Mouse (Mus musculus): ENCODE measurements around the gene Armh3. TPM values are rescaled to one million over a fixed set of nuclear protein-coding genes. Genes with fewer than 3 reads are reported as not detected.
A peak's percentile ranks its signal among the peaks of the same experiment; 100 is the strongest.

Armh3 gene
- total RNA-seq, 2 experiments from 2014 or later, result 25.6 to 27.1 TPM

GRCm38 (mm10) chr19:45795406-45795944 lies 202.8 kb downstream of the Armh3 start:
- intact Hi-C loops (cut with DNase I), result no loop called here
- no peak for DNase-seq

DNA sequence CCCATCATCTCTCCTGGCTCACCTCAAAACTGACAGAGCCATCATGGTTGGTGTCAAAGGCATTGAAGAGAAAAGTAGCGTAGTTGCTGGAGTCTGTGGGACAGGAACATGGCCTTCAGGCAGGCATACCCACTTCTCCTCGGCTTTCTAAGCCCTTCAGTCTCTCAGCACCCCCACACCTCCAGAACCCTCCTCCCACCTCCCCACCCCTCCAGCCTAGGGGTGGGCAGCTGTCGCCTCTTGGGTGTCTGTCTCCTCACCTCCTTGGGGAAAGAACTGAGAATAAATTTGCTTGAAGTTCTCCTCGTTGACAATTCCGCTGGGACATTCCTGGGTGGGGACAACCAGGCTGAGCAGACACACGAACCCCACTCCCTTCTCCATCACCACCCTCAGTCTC lies 203.6 kb downstream of the Armh3 start:
- intact Hi-C loops (cut with DNase I), result no loop called here

GRCm38 (mm10) chr19:45792404-45792803 lies 205.9 kb downstream of the Armh3 start:
- intact Hi-C loops (cut with DNase I), result no loop called here
- no peak for DNase-seq

More for the DNA sequence above, 203.6 kb downstream of the Armh3 start:
- DNase-seq, result no peak

GRCm38 (mm10) chr19:45789888-45790874 lies 208.1 kb downstream of the Armh3 start:
- DNase-seq, result no peak
- intact Hi-C loops (cut with DNase I), result no loop called here

DNA sequence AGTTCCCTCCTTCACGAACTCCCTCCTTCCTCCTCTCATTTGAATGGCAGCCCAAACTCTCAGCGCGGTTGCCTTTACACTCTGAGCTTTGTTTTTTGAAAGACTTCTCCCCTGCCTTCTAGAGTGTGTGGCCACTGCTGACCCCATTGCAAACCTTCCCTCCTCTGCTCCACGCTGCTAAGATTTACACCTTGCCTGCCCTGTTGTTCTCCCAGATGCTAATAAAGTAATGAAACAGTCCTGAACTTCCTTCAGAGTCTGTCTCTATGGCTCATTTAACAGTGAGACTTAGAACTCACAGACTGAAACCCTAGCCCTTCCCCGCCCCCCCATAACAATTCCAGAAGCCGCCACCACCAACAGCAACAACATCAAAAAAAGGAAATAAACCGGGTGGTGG lies 208.9 kb downstream of the Armh3 start:
- DNase-seq, result no peak
- intact Hi-C loops (cut with DNase I), result no loop called here

DNA sequence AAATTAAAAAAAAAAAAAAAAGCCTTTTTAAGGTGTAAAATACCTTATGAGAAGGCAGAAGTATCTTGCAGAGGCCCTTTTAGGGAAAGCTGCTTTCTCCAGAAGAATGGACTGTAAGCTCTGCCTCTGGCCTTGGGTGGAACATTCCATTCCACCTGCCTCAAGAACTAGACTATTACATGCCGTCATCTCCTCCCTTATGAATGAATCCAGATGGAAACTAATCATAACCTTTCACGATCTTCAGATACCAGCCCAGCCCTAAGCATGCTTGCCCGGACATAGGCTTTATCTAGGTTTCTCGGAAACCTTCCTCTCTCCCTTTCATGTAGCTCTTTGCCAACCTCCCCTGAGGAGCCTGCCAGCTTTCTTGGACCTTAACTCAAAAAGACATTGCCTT lies 210.0 kb downstream of the Armh3 start:
- intact Hi-C loops (cut with DNase I), result no loop called here
- no peak for DNase-seq

DNA sequence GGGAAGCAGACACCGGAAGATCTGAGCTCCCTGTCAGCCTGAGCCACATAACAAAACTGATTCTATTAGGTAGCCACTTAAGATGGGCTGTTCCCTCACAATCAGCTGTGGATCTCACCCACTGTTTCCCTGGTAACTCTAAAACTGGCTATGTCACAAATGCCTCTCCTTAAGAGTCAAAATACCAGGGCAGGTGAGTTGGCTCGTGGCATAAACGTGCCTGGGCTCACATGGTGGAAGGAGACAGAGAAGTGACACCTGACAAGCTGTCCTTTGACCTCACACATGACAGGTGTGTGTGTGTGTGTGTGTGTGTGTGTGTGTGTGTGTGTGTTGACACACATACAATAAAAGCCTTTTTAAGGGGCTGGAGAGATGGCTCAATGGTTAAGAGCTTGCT lies 210.8 kb downstream of the Armh3 start:
- DNase-seq, result no peak
- intact Hi-C loops (cut with DNase I), result no loop called here

- no peak for DNase-seq
- intact Hi-C loops (cut with DNase I), result no loop called here
Observed at GRCm38 (mm10) chr19:45785470-45785869, 212.8 kb downstream of the Armh3 start.

- DNase-seq, result no peak
- intact Hi-C loops (cut with DNase I), result no loop called here
Observed at GRCm38 (mm10) chr19:45783933-45784576, 214.2 kb downstream of the Armh3 start.

DNA sequence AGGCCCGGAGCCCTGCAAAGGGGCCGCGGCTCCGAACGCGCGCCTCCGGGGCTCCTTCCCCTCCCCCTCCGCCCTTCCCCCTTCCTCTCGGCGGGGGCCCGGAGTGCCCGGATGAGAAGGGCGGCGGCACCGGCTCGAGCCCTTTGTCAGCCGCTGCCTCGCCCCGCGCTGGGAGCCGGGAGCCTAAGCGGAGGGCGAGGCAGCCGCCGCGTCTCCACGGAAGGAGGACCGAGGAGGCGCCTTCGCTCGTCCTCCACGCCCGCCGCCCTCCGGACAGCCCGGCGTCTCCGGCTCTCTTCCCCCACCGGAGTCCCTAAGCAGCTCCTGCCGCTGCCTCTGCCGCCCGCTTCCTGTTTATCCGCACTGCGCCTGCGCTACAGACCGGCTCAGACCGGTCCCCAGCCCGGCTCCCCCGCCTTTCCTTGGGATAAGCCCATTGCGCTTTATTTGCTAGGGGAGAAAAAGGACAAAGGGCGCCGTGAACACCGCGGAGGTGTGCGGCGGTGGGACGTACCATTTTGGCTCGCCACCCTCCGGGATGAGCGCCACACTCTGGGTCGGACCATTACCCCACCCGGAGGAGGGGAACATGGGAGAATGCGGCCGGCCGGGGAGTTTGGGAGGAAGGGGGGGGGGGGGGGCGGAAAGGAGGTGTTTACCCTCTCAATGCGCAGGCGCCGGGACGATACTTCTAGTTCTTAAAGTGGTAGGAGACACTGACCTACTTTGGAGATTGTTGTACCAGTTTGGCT lies 214.9 kb downstream of the Armh3 start, which contains the start of gene Mgea5:
Gene Mgea5, minus strand, starts transcription at position 657 of the 752 bp plus-strand sequence.
- intact Hi-C loops (cut with DNase I), result no loop called here
- DNase-seq, result peak; percentile 99

DNA sequence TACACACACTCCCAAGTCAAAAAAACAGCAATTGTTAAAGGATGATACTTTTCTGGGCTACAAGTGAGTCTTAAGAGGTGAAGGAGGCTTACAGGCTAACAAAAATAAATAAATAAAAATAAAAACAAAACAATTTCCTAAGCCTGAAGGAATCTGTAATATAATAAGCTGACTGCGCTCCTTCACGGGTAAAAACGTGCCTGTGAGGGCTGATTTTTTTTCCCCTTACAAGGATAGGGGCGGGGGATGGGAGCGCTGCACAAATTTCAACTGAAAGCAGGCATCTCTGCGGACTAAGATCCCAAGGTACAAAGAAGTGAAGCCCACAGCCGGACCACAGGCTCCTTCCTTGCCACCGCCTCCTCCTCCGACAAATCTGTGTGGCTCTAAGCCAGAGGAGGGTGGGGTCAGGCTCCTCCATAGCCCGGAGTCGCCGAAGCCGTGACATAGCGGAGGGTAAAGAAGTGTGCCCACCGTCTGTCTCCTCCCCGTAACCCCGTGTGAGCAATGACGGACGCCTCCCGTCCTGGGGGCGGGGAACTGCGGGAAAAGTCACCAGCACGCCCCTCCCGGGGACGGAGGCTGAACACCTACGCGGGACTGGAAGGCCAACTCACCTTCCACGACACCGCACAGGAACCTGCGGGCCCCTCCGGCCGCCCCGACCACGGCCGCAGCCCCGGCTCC lies 215.8 kb downstream of the Armh3 start:
- intact Hi-C loops (cut with DNase I), result no loop called here
- peak; percentile 82 for DNase-seq

DNA sequence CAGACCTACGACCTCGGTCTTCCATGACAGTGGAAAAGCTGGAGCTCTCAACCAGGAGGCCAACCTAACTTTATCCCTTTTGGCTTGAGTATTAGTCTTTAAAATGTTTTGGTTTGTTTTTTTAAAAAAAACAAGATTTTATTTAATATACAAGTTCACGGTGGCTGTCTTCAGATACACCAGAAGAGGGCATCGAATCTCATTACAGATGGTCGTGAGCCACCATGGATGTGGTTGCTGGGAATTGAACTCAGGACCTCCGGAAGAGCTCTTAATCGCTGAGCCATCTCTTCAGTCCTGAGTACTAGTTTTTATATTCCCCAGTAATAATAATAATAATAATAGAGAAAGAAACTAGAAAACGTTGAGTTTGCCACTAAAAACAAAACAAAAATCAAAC lies 216.6 kb downstream of the Armh3 start:
- no peak for DNase-seq
- intact Hi-C loops (cut with DNase I), result no loop called here

GRCm38 (mm10) chr19:45780350-45780915 lies 217.9 kb downstream of the Armh3 start:
- intact Hi-C loops (cut with DNase I), result no loop called here
- DNase-seq, result no peak

GRCm38 (mm10) chr19:45775486-45775885 lies 222.8 kb downstream of the Armh3 start:
- intact Hi-C loops (cut with DNase I), result no loop called here
- DNase-seq, result no peak

DNA sequence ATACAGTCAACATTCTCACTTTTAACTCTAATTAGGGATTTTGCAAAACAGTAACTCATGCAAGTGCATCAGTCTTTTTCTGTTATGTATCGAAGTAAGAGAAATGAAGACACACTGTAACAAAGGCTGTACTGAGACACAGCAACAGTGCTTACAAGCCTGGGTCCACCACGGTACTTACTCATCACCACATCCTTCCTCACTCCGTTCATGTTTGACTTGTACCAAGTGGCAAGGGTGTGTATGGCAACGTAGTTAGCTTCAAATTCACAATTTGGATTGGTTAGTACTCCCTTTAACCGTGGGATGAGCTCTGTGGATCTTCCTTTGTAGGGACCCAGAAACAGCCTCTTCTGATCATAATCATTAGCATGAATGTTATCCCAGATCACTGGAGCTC lies 226.8 kb downstream of the Armh3 start:
- intact Hi-C loops (cut with DNase I), result no loop called here
- DNase-seq, result no peak

Other genes with a start within 250 kb of the Armh3 start
- 10 to 100 TPM; 26.3 to 31.6 TPM for gene Npm3, start 248.9 kb downstream of the Armh3 start, total RNA-seq (2021)
- 100 to 1,000 TPM; 207 to 210 TPM for gene Mgea5, start 214.7 kb downstream of the Armh3 start, total RNA-seq (2021)
- 10 to 100 TPM; 61.2 to 67.7 TPM for gene Kcnip2, start 182.4 kb downstream of the Armh3 start, total RNA-seq (2021)
- gene Hps6, start 5.0 kb upstream of the Armh3 start, total RNA-seq (2021), result 1 to 10 TPM; 4.3 to 4.5 TPM
- 10 to 100 TPM; 42.9 to 46.7 TPM for gene Pprc1, start 46.4 kb upstream of the Armh3 start, total RNA-seq (2021)
- gene Ldb1, start 46.7 kb upstream of the Armh3 start, total RNA-seq (2021), result 100 to 1,000 TPM; 151 to 153 TPM
- gene Nolc1, start 77.4 kb upstream of the Armh3 start, total RNA-seq (2021), result 10 to 100 TPM; 47.8 to 56.4 TPM
- gene Elovl3, start 133.4 kb upstream of the Armh3 start, total RNA-seq (2021), result not detected
- gene Pitx3, start 149.8 kb upstream of the Armh3 start, total RNA-seq (2021), result not detected
- 100 to 1,000 TPM; 101 to 106 TPM for gene Gbf1, start 154.0 kb upstream of the Armh3 start, total RNA-seq (2021)